Mouse (Mus musculus) hematopoietic stem cell, adult 5-6 weeks (primary cell): ENCODE measurements around the gene Atp6v1d. TPM values are rescaled to one million over a fixed set of nuclear protein-coding genes. Genes with fewer than 3 reads are reported as not detected.

Experiments
- ATAC-seq, 2 experiments: fragments of 125-278 bp in 1 of 2; replicated peaks in 1 of 2; 2 replicates each; pipeline ENCODE4 v1.8.0; 2016 to 2017; ENCODE audit warnings: inconsistent platforms in 2 of 2, mild to moderate bottlenecking in 2 of 2, moderate number of reproducible peaks in 2 of 2, low read depth in 1 of 2, moderate TSS enrichment in 1 of 2; ENCODE audit not compliant: low FRiP score in 2 of 2, poor library complexity in 2 of 2, severe bottlenecking in 2 of 2, insufficient read depth in 1 of 2, low TSS enrichment in 1 of 2
- total RNA-seq: library from RNA; stranded (forward); fragments of 172-1452, 232-1000 nt; gene quantifications from 2 replicates; pipeline ENCODE4 v1.2.3, GENCODE M21; 2017

Atp6v1d gene
- total RNA-seq, 1 experiment from 2014 or later: 33.5 TPM

DNA sequence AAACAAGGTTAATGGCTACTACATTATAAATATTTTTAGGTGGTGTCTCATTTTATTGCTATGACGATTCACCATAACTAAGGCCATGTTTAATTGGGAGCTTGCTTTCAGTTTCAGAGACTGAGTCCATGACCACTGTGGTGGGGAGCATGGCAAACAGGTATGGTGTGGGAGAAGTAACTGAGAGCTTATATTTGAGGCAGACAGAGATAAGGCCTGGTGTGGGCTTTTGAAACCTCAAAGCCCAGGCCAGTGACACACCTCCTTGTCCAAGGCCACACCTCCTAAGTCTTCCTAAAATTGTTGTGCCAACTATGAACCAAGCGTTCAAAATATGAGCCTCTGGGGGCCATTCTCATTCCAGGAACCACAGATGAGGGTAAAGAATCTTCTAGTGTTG lies 26.9 kb downstream of the Atp6v1d start:
- no peak for ATAC-seq

DNA sequence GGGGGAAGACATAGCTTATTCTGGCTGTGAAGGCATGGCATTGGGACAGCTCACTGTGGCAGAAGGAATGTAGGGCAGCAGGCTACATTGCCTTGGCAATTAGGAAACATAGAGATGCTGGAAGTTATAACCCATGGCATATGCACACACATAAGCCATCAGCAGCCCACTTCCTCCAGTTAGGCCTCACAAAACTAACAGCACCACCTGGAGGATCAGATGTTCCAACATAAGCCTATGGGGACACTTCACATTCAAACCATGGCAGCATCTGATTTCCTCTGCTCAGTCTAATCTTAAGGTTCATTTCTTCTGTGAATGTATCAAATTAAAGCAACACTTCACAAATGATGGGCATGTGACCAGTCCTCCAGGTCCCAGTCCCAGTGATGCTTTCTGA lies 47.0 kb downstream of the Atp6v1d start:
- ATAC-seq: no peak

DNA sequence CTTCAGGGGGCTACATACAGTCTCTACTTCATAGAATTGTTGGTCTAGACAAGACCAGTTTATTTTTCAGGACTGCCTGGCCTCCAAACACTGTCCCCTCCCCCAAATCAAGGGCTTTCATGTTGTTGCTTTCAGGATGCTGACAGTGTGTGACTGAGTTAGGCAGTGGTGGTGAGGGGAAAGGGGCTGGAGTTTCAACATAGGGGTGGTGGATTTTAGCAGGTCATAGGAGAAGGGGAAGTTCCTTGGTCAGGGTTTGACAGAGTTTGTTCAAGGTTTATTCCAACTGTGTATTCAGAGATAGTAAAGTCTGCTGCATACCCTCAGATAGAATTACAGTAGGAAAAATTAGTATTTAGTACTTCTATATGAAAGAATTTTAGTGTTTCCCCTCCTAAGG lies 59.6 kb downstream of the Atp6v1d start:
- ATAC-seq: no peak

DNA sequence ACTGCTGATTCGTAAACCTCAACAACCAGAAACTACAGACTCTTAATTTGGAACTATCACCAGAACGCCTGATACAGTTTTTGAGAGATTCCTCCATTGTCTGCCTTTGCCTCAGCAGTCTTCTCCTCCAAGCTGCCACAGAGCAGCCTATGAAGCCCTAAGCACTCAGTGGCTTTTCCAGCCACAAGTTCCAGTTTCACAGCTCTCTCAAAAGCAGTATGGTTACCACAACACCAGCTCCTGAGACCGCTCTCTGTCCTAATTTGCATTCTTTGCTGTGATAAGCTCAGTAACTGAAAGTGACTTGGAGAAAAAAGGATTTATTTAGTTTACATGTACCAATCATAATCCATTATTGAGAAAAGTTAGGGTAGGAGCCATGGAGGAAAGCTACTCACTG lies 61.4 kb downstream of the Atp6v1d start:
- no peak for ATAC-seq

DNA sequence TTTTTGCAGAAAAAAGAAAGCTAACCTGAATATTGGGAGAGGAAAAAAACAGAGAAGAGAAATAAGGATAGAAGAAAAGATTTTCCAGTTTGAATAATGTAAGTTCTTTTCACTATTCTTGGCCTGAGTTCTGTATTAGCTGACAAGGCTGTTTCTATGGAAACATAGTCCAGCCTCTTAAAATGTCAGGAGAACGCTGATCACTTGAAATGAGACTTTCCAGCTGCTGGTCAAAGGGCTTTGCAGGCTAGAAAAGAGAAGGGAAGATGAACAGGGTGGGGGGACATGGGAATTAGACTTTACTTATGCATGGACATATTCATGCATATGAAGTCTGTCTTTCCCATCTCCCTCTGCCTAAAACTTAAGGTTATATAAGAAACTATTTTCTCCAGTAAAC lies 67.2 kb downstream of the Atp6v1d start:
- no peak for ATAC-seq

DNA sequence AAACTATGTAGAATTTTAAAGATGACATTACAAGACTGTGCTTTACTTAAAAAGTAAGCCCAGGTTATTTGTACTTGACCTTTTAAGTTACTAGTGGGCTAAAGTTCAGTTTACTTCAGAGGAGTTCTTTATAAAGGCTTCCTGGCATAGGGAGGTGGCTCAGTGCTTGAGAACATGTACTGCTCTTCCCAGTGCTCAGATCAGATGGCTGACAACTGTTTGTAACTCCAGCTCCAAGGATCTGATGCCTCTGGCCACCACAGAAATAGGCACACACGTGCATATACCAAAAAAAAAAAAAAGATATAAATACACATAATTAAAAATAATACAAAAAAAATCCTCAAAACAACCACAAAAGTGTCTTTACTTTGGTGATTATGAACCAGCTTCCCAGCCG lies 70.6 kb downstream of the Atp6v1d start:
- no peak for ATAC-seq

Other genes starting within 250 kb of the Atp6v1d start
- not detected in 2 replicates for gene Fam71d, start 170.1 kb downstream of the Atp6v1d start, total RNA-seq
- gene Mpp5, start 112.7 kb downstream of the Atp6v1d start, total RNA-seq: 43.7 and 47.7 TPM in 2 replicates
- 80.7 and 101 TPM in 2 replicates for gene Eif2s1, start 181 bp upstream of the Atp6v1d start, total RNA-seq
- 0.19 TPM in 1 of 2 replicates, not detected in the other for gene Plek2, start 45.3 kb upstream of the Atp6v1d start, total RNA-seq
- gene Tmem229b, start 146.0 kb upstream of the Atp6v1d start, total RNA-seq: 21.8 and 27.7 TPM in 2 replicates
- gene Plekhh1, start 167.5 kb upstream of the Atp6v1d start, total RNA-seq: 0.13 and 0.60 TPM in 2 replicates
- 17.8 and 23.3 TPM in 2 replicates for gene Pigh, start 228.0 kb upstream of the Atp6v1d start, total RNA-seq